In genomic region chr7:29452991-29453741, GRCm38 (mm10) we compare ENCODE assay signal across 8 mouse cellular contexts.
DNase-seq lines count a peak whose midpoint lies in the region; ATAC-seq and TF ChIP-seq lines count a peak whose summit lies in the region.

No protein-coding gene starts in this region.

- no peak for TF ChIP-seq CTCF in heart, postnatal 0 days (IDR thresholded peaks at IDR 0.05; ENCODE audit: low read depth)

- H3K27ac ChIP-seq in brown adipose tissue, adult 24 weeks (replicated peaks; ENCODE audit: low read depth, low read length), result peak overlapping the region; percentile 44
- H3K27ac ChIP-seq in forebrain, embryonic 12.5 days, result peak overlapping the region; percentile 68
- peak overlapping the region; percentile 69 for H3K27ac ChIP-seq in heart, postnatal 0 days (ENCODE audit: low read depth)
- peak overlapping the region; percentile 94 for H3K27ac ChIP-seq in lung, embryonic 16.5 days (ENCODE audit: low read length)

- 0 out of 2 replicates have a peak overlapping the region, but pooled peaks have one; percentile 0 for H3K4me2 ChIP-seq in forebrain, embryonic 12.5 days
- H3K4me2 ChIP-seq in heart, postnatal 0 days (ENCODE audit: low read depth, low read length), result peak overlapping the region; percentile 26; the same call in 1 of the 2 replicates
- H3K4me2 ChIP-seq in lung, embryonic 16.5 days (ENCODE audit: low read depth, low read length), result peak overlapping the region; percentile 45

- no peak overlapping the region for H3K9ac ChIP-seq in forebrain, embryonic 12.5 days
- no peak overlapping the region for H3K9ac ChIP-seq in heart, postnatal 0 days (replicated peaks; ENCODE audit: low read depth, low read length)
- H3K9ac ChIP-seq in lung, embryonic 16.5 days (ENCODE audit: low read length), result peak overlapping the region; percentile 29; the same call in 1 of the 2 replicates

- peaks cover 10% of the 10 kb centered on the region; the same call in 1 of the 2 replicates for H3K4me1 ChIP-seq in brown adipose tissue, adult 24 weeks (ENCODE audit: control insufficient read depth, insufficient read depth, insufficient read length, low read length)
- H3K4me1 ChIP-seq in forebrain, embryonic 12.5 days, result peaks cover 37% of the 10 kb centered on the region
- peaks cover 10% of the 10 kb centered on the region for H3K4me1 ChIP-seq in heart, postnatal 0 days (ENCODE audit: control insufficient read depth, insufficient read depth)
- peaks cover 39% of the 10 kb centered on the region for H3K4me1 ChIP-seq in lung, embryonic 16.5 days (replicated peaks; ENCODE audit: control insufficient read depth, insufficient read depth, low read length)

- 0 out of 2 replicates have a peak, but pooled peaks have one; percentile 39 for ATAC-seq in forebrain, embryonic 12.5 days (ENCODE audit: low FRiP score)
- ATAC-seq in heart, postnatal 0 days (ENCODE audit: insufficient read depth, low read depth), result peak; percentile 75
- ATAC-seq in lung, embryonic 16.5 days (ENCODE audit: low read depth), result peak; percentile 93

- peak; percentile 67 for DNase-seq in 3134 (ENCODE audit: extremely low read depth, insufficient read length, low spot score)
- peak; percentile 80 for DNase-seq in heart, postnatal 0 days (ENCODE audit: low spot score)
- peak; percentile 91 for DNase-seq in kidney, postnatal 14 days
- peak; percentile 64 for DNase-seq in right cerebral cortex, adult 18-20 months
- DNase-seq in thymus, adult 18-20 months, result no peak

- no peaks in the 10 kb centered on the region for H3K36me3 ChIP-seq in forebrain, embryonic 12.5 days (replicated peaks)
- H3K36me3 ChIP-seq in heart, postnatal 0 days (replicated peaks; ENCODE audit: control insufficient read depth, insufficient read depth, low read length), result no peaks in the 10 kb centered on the region
- H3K36me3 ChIP-seq in lung, embryonic 16.5 days (ENCODE audit: control insufficient read depth, insufficient read depth, low read length), result no peaks in the 10 kb centered on the region

- H3K27me3 ChIP-seq in forebrain, embryonic 12.5 days, result no peaks in the 10 kb centered on the region
- H3K27me3 ChIP-seq in heart, postnatal 0 days (ENCODE audit: control insufficient read depth, insufficient read depth, low read length), result peaks cover 97% of the 10 kb centered on the region
- no peaks in the 10 kb centered on the region for H3K27me3 ChIP-seq in lung, embryonic 16.5 days (ENCODE audit: control insufficient read depth, insufficient read depth, low read depth, low read length)

- 21% methylated on average over 18 of the region's 18 CpGs for WGBS in forebrain, embryonic 12.5 days
- WGBS in heart, postnatal 0 days, result 18% methylated on average over 18 of the region's 18 CpGs
- WGBS in lung, embryonic 16.5 days, result 16% methylated on average over 18 of the region's 18 CpGs

- TF ChIP-seq EP300 in heart, postnatal 0 days (IDR thresholded peaks at IDR 0.05; ENCODE audit: low read depth), result peak; percentile 62

- peak overlapping the region; percentile 15 for H3K4me3 ChIP-seq in brown adipose tissue, adult 24 weeks (ENCODE audit: insufficient read depth, low read depth, low read length)
- H3K4me3 ChIP-seq in forebrain, embryonic 12.5 days (replicated peaks), result no peak overlapping the region
- no peak overlapping the region for H3K4me3 ChIP-seq in heart, postnatal 0 days (ENCODE audit: low read depth, low read length)
- 0 out of 2 replicates have a peak overlapping the region, but pooled peaks have one; percentile 13 for H3K4me3 ChIP-seq in lung, embryonic 16.5 days (ENCODE audit: low read length)

- H3K9me3 ChIP-seq in forebrain, embryonic 12.5 days, result no peaks in the 10 kb centered on the region
- no peaks in the 10 kb centered on the region for H3K9me3 ChIP-seq in heart, postnatal 0 days (replicated peaks; ENCODE audit: control insufficient read depth, low read length)
- H3K9me3 ChIP-seq in lung, embryonic 16.5 days (ENCODE audit: control insufficient read depth, low read length), result no peaks in the 10 kb centered on the region

Comparison
In these comparisons a context has a peak if more than half of its experiments do, and no peak if none do; other contexts are left out.
1. DNase-seq: peak in 3134 (single experiment), heart, postnatal 0 days (single experiment), kidney, postnatal 14 days (single experiment) and right cerebral cortex, adult 18-20 months (single experiment); none in thymus, adult 18-20 months (0 of 2).
2. H3K27ac ChIP-seq: peak in every context shown above with its lines; median percentile 94 in lung, embryonic 16.5 days; 69 in heart, postnatal 0 days; 68 in forebrain, embryonic 12.5 days; 44 in brown adipose tissue, adult 24 weeks.
3. H3K4me3 ChIP-seq: peak in brown adipose tissue, adult 24 weeks (single experiment) and lung, embryonic 16.5 days (single experiment); none in forebrain, embryonic 12.5 days (single experiment) and heart, postnatal 0 days (single experiment).
4. ATAC-seq: peak in every context shown above with its lines; median percentile 93 in lung, embryonic 16.5 days; 75 in heart, postnatal 0 days; 39 in forebrain, embryonic 12.5 days.
5. Peak in every context shown above with its lines, with median percentiles within 50 percentile points of each other: H3K4me2 ChIP-seq.